Mouse (Mus musculus) limb, embryonic 12.5 days (tissue): ENCODE data around the gene Ndufaf5. TPM values are rescaled to one million over a fixed set of nuclear protein-coding genes. Genes with fewer than 3 reads are reported as not detected.

Experiments
- ATAC-seq: fragments of 200-750 bp; cut with Nextera tagmentation; 2 replicates; pipeline ENCODE4 v1.8.0; 2017; ENCODE audit warnings: low read depth, moderate TSS enrichment; ENCODE audit not compliant: insufficient number of reproducible peaks, insufficient read depth, low FRiP score, low TSS enrichment
- H3K27ac ChIP-seq: fragments of 300-500 bp; sonication (generic); 2 replicates; pipeline ENCODE4 v1.5.1; 2016; ENCODE audit warnings: mild to moderate bottlenecking, moderate library complexity
- H3K27me3 ChIP-seq: fragments of 300-500 bp; sonication (generic); 2 replicates; pipeline ENCODE4 v1.6.1; 2016; ENCODE audit warnings: mild to moderate bottlenecking, moderate library complexity
- H3K36me3 ChIP-seq: fragments of 300-500 bp; sonication (generic); 2 replicates; pipeline ENCODE4 v1.6.1; 2016; ENCODE audit warnings: mild to moderate bottlenecking, moderate library complexity
- H3K4me1 ChIP-seq: fragments of 300-500 bp; sonication (generic); replicated peaks from 2 replicates; pipeline ENCODE4 v1.6.1; 2016
- H3K4me2 ChIP-seq: fragments of 300-500 bp; sonication (generic); 2 replicates; pipeline ENCODE4 v1.6.1; 2016; ENCODE audit warnings: mild to moderate bottlenecking, moderate library complexity
- H3K4me3 ChIP-seq: fragments of 300-500 bp; sonication (generic); replicated peaks from 2 replicates; pipeline ENCODE4 v1.5.1; 2016; ENCODE audit warnings: mild to moderate bottlenecking
- H3K9ac ChIP-seq: fragments of 300-500 bp; sonication (generic); replicated peaks from 2 replicates; pipeline ENCODE4 v1.6.1; 2016; ENCODE audit warnings: mild to moderate bottlenecking, moderate library complexity
- H3K9me3 ChIP-seq: fragments of 300-500 bp; sonication (generic); 2 replicates; pipeline ENCODE4 v1.6.1; 2016; ENCODE audit warnings: mild to moderate bottlenecking, moderate library complexity
- WGBS: fragments of 180-500 bp; shearing (Covaris S2); methylation state at CpG from one replicate; pipeline ENCODE4 v1.1.7; 2016; 5-methylcytosine and 5-hydroxymethylcytosine counted together
- polyA plus RNA-seq: library from polyadenylated mRNA; unstranded; fragments of >200 nt; fragmentation: Nextera tagmentation; extraction: Ambion mirVana; gene quantifications from 2 replicates; pipeline ENCODE4 v1.2.1, GENCODE M21; 2016

The Ndufaf5 gene
- polyA plus RNA-seq, 1 experiment from 2014 or later, result 32.4 TPM

DNA sequence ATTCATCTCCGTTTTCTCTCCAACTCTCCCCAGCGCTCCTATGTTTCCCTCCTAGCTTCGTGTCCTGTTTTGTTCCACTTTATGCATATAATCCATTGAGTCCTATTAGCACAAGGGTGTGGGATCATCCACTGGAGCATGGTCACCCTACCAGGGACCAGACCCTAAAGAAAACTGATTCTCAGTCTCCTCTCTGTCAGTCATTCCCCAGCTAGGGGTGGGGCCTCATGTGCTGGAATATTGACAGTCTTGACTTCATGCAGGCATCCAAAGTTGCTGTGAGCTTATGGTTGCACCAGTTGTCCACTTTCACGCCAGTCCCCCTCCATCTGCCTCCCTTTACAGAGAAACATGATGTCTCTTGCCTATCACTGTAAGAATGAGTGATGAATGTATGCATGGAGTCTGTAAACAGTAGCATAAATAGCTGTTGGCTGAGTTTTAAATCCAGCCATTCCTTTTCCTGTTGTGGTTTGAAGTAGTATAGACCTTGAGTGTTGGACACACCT lies 44.1 kb downstream of the Ndufaf5 start:
- no peaks in the 10 kb centered on the region for H3K9me3 ChIP-seq
- H3K4me1 ChIP-seq, result no peaks in the 10 kb centered on the region
- no peaks in the 10 kb centered on the region for H3K27me3 ChIP-seq
- H3K36me3 ChIP-seq, result no peaks in the 10 kb centered on the region
- ATAC-seq, result no peak
- 88% methylated on average over 4 of the region's 4 CpGs for WGBS
- no peak overlapping the region for H3K4me3 ChIP-seq
- no peak overlapping the region for H3K9ac ChIP-seq
- H3K4me2 ChIP-seq, result no peak overlapping the region
- H3K27ac ChIP-seq, result no peak overlapping the region

DNA sequence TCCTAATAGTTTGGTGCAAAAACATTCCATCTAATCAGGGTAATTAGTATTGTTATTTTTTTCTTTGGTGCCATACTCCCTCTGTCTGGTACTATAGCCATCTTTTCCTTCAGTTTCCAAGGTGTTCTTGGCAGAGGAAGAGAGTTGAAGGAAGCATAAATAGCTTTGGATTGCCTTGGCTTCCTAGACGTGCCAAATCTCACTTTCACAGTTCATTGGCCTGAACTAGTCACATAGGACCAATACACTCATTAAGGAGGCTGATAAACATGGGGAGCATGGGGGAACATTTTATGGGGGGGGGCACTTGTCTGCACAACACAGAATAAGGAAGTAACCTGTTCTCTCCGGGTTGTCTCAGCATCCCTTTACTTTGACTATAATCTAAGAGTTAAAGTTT lies 45.0 kb downstream of the Ndufaf5 start:
- Histone ChIP-seq H3K9ac (no peak overlapping the region), H3K9me3 (no peaks in the 10 kb centered on the region), H3K27me3 (no peaks in the 10 kb centered on the region), H3K4me2 (no peak overlapping the region), H3K4me1 (no peaks in the 10 kb centered on the region), H3K27ac (no peak overlapping the region), H3K36me3 (no peaks in the 10 kb centered on the region), H3K4me3 (no peak overlapping the region)
- ATAC-seq, result no peak
- 73% methylated on average over 2 of the region's 2 CpGs for WGBS

DNA sequence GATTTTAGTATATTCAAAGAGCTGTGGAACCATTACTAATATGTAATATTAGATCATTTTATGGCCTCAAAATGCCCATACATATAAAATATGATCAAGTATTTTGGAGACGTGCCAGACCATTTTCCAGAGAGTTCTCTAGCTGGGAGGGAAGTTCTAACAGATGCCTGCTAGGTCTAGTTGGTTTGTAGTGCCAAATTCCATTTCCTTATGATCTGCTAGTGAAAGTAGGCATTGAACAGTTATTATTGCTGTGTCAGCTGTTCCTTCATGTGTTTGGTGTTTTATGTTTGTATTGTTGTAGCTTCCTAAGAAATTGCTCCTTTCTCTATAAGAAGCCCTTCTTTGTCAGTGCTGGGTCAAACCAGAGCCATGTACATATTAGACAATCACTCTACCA lies 45.5 kb downstream of the Ndufaf5 start:
- no peaks in the 10 kb centered on the region for H3K4me1 ChIP-seq
- no peak overlapping the region for H3K4me3 ChIP-seq
- H3K9ac ChIP-seq, result no peak overlapping the region
- H3K9me3 ChIP-seq, result no peaks in the 10 kb centered on the region
- no peaks in the 10 kb centered on the region for H3K36me3 ChIP-seq
- 81% methylated on average over 1 of the region's 1 CpGs for WGBS
- H3K4me2 ChIP-seq, result no peak overlapping the region
- no peaks in the 10 kb centered on the region for H3K27me3 ChIP-seq
- H3K27ac ChIP-seq, result no peak overlapping the region
- ATAC-seq, result no peak

DNA sequence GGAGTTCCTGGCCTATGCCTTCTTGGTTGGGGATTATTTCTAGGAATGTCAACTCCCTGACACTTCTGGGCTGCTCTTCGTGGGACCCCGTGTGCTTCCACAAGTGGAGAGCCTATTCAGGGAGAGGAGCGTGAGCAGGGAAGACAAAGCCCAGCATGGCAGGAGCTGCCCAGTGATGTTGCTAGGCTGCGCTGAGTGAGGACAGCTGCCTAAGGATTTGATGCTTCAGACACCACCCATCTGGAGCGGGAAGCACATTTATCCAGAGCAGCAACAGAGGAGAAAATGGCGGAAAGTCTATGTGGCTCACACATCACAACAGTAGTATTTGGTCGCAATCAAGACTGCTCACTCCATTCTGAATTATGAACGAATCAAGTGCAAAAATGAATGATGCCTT lies 49.9 kb downstream of the Ndufaf5 start:
- Histone ChIP-seq H3K4me2 (no peak overlapping the region), H3K4me3 (no peak overlapping the region), H3K27ac (no peak overlapping the region), H3K36me3 (no peaks in the 10 kb centered on the region), H3K9ac (no peak overlapping the region), H3K27me3 (no peaks in the 10 kb centered on the region), H3K4me1 (no peaks in the 10 kb centered on the region), H3K9me3 (no peaks in the 10 kb centered on the region)
- no peak for ATAC-seq
- 75% methylated on average over 8 of the region's 8 CpGs for WGBS

DNA sequence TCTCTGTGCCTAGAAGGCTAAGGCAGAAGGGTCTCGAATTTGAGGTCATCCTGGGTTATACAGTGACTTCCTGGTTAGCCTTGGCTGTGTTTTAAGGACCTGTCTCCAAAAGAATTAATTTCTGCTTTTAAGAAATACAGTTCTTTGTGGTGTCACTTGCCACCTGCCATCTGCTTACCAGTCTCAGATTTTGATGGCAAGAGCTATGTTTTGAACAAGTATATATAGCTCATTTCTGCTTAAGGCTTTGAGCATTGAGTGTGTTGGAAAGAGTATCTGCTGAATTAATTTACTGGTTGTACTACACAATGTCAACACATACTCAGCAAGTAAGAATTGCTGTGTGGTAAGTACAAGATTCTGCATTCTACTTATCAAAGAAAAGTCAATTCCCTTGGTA lies 59.8 kb downstream of the Ndufaf5 start:
- Histone ChIP-seq H3K36me3 (no peaks in the 10 kb centered on the region), H3K9me3 (no peaks in the 10 kb centered on the region), H3K9ac (no peak overlapping the region), H3K4me2 (no peak overlapping the region), H3K27ac (no peak overlapping the region), H3K27me3 (no peaks in the 10 kb centered on the region), H3K4me3 (no peak overlapping the region), H3K4me1 (no peaks in the 10 kb centered on the region)
- ATAC-seq, result no peak
- WGBS, result 60% methylated on average over 1 of the region's 1 CpGs

DNA sequence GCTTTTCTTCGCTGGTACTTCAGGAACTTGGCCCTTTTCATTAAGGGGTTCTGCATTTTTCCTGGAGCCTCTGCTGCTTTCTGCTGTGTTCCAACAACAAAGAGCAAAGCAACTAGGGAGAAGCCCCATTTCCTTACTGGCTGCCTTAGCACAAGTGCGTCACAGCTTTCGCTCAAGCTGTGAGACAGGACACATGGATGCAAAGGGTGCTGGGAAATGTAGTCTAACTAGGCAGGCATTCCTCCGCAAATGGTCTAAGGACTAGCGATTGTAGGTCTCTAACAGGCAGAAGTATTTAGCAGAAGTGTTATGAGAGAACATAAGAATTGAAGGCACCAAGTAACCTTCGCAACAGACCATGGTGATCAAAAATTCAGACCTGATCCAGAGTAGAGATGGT lies 66.8 kb downstream of the Ndufaf5 start:
- Histone ChIP-seq H3K4me1 (no peaks in the 10 kb centered on the region), H3K27ac (no peak overlapping the region), H3K9me3 (no peaks in the 10 kb centered on the region), H3K9ac (no peak overlapping the region), H3K27me3 (no peaks in the 10 kb centered on the region), H3K36me3 (no peaks in the 10 kb centered on the region), H3K4me2 (no peak overlapping the region), H3K4me3 (no peak overlapping the region)
- ATAC-seq, result no peak
- WGBS, result 56% methylated on average over 6 of the region's 6 CpGs

DNA sequence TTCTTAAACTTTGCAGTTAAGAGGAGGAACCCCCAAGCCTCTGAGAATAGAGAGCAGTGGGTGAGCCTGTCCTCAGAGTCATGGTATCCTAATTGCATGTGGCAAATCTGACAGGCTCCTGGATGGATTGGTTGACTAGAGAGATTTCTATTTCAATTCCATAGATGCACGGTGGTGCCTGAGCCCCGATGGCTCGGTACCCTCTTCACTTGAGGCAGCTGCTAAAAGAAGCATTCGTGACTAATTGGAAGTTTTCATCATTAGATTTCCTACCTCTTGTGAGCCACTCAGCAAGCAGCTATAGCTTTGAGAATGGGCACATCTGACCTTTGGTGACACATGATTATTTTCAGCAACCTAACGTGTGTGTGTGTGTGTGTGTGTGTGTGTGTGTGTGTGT lies 71.9 kb downstream of the Ndufaf5 start:
- Histone ChIP-seq H3K4me3 (no peak overlapping the region), H3K27ac (no peak overlapping the region), H3K4me2 (no peak overlapping the region), H3K9ac (no peak overlapping the region), H3K27me3 (no peaks in the 10 kb centered on the region), H3K36me3 (no peaks in the 10 kb centered on the region), H3K4me1 (no peaks in the 10 kb centered on the region), H3K9me3 (no peaks in the 10 kb centered on the region)
- no peak for ATAC-seq
- WGBS, result 71% methylated on average over 5 of the region's 5 CpGs

DNA sequence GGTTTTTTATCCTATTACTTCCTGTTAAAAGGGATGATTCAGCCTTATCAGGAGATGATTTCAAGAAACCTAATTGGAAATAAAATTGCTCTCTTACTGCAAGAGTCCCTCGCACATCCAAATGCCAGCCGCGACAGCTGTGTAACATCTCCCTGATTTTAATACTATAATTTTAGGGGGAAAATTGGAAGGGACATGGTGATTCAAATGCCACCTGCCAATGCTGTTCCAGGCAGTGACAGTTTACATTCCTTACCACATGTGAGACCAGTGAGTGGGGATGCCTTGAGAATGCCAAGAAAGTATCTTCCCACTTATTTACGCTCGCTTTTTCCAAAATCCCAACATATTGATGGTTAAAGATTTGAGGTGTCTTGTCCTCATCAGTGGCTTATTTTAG lies 72.7 kb downstream of the Ndufaf5 start:
- no peak overlapping the region for H3K4me2 ChIP-seq
- no peak overlapping the region for H3K4me3 ChIP-seq
- H3K4me1 ChIP-seq, result no peaks in the 10 kb centered on the region
- no peak for ATAC-seq
- H3K27me3 ChIP-seq, result no peaks in the 10 kb centered on the region
- no peak overlapping the region for H3K9ac ChIP-seq
- no peaks in the 10 kb centered on the region for H3K9me3 ChIP-seq
- H3K36me3 ChIP-seq, result no peaks in the 10 kb centered on the region
- 95% methylated on average over 5 of the region's 5 CpGs for WGBS
- H3K27ac ChIP-seq, result no peak overlapping the region

Other genes starting within 250 kb of the Ndufaf5 start
- gene Tasp1, start 103.8 kb upstream of the Ndufaf5 start, polyA plus RNA-seq, result 21.1 and 21.6 TPM in 2 replicates
- not detected in 2 replicates for gene Gm17374, start 18.6 kb upstream of the Ndufaf5 start, polyA plus RNA-seq
- gene Esf1, start 85 bp upstream of the Ndufaf5 start, polyA plus RNA-seq, result 34.1 and 35.9 TPM in 2 replicates
- gene Sel1l2, start 219.1 kb downstream of the Ndufaf5 start, polyA plus RNA-seq, result not detected in 2 replicates
- 36.8 and 37.2 TPM in 2 replicates for gene Macrod2, start 224.7 kb downstream of the Ndufaf5 start, polyA plus RNA-seq